Mouse (Mus musculus): ENCODE measurements around the gene Cds2. TPM values are rescaled to one million over a fixed set of nuclear protein-coding genes. Genes with fewer than 3 reads are reported as not detected.
A peak's percentile ranks its signal among the peaks of the same experiment; 100 is the strongest.

The Cds2 gene
- polyA plus RNA-seq, 1 experiment from 2014 or later: 17.0 TPM

DNA sequence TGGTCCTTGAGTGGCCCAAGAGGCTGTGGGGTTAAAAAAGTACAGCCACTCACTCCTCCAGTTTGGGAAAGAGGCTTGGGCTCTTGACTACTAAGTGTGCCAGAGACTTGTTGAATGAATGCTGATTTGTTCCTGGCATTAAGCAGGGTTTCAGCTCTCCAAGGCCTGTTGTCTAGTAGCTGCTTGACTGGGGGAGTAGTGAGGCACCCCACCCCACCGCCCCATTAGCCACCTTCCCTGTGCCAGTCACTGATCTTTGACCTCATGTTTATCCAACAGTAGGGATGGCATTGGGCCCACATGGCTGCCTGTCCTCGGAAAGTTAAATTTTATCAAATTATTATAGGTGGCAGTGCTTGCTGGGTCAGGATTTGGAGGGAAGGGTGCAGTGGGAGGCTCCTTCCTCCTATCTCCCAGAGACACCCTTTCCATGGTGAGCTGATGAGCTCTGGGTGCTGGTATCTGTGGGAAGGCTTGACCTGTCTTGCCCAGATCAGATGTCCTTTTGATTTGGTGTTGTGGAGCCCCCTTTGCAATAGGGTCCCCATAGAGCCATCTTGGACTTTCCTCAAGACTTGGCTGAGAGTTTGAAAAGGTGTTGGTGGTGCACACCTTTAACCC lies 7.5 kb downstream of the Cds2 start:
- no peak for ATAC-seq (ENCODE audit: insufficient read depth, low FRiP score, low read depth)
- no peak overlapping the region for H3K27ac ChIP-seq
- no peaks in the 10 kb centered on the region for H3K27me3 ChIP-seq (replicated peaks)
- no peaks in the 10 kb centered on the region for H3K4me1 ChIP-seq
- H3K9me3 ChIP-seq: no peaks in the 10 kb centered on the region
- no peak overlapping the region for H3K9ac ChIP-seq
- no peak overlapping the region for H3K4me2 ChIP-seq
- H3K4me3 ChIP-seq (replicated peaks): no peak overlapping the region
- WGBS: 78% methylated on average over 2 of the region's 2 CpGs
- H3K36me3 ChIP-seq: no peaks in the 10 kb centered on the region

DNA sequence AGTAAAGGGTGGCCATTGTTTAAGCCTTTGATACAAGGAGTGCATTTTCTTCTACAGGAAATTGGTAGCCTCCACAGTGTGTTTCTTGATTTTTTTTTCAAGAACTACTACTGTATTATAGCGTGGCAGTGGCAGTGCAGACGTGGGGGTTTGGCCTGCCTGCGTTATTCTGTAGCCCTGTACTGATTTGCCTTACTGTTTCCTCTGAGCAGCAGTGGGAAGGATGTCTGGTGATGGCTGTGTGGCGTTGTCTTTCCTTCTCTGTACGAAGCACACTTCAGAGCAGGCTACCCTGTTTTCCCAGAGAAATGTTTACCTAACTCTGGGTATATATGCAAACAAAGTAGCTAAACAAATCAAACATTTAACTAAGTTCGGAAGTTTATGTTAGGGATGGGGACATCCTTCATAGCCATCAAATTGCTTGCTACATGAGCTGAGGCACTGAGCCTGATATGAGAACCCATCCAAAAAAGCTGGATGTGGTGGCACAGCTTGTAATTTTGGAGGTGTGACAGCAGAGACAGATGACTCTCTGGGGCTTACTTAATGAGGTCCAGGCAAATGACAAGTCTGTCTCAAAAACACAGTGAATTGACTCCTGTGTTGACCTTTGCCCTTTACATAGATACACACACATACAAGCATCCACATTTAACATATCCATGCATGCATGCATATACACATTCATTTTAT lies 9.9 kb downstream of the Cds2 start:
- Histone ChIP-seq H3K4me1 (no peaks in the 10 kb centered on the region), H3K27me3 (replicated peaks) (no peaks in the 10 kb centered on the region), H3K9ac (no peak overlapping the region), H3K4me3 (replicated peaks) (no peak overlapping the region), H3K4me2 (no peak overlapping the region), H3K27ac (no peak overlapping the region), H3K9me3 (no peaks in the 10 kb centered on the region), H3K36me3 (no peaks in the 10 kb centered on the region)
- no peak for ATAC-seq (ENCODE audit: insufficient read depth, low FRiP score, low read depth)
- 45% methylated on average over 6 of the region's 6 CpGs for whole genome bisulfite sequencing

DNA sequence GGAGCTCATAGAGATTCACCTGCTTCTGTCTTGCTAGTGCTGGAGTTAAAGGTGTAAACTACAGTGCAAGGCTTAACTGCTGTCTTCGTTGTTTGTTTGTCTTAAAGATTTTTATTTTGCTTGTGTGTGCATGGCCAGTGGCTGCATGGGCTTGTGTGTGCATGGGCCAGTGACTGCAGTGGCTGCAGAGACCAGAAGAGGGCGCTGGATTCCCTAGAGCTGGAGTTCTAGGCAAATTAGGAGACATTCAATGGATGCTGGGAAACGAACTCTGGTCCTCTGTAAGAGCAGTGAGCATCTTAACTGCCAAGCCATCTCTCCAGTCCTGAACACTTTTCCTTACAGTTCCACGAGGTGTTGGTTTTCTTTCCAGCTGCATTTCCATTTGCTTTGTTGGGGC lies 12.6 kb downstream of the Cds2 start:
- 77% methylated on average over 4 of the region's 4 CpGs for WGBS
- no peak overlapping the region for H3K9ac ChIP-seq

DNA sequence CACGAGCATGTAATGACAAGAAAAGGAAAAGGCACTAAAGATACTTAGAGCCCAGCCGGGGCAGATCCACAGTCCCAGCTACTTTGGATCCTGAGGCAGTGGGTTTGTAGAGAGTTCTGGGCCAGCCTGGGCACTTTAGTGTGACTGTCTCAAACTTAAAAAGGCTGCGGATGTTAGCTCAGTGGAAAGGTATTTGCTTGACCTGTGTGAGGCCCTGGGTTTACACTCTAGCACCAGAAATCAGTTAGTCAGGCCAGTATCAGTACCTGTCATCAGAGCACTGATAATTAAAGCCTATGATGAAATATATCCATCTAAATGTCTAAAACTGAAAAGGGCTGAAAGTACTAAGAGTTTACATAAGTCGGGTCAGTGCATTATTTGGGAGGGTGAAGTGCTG lies 13.3 kb downstream of the Cds2 start:
- H3K36me3 ChIP-seq: no peaks in the 10 kb centered on the region
- H3K9me3 ChIP-seq: no peaks in the 10 kb centered on the region
- no peak for ATAC-seq (ENCODE audit: insufficient read depth, low FRiP score, low read depth)
- H3K4me3 ChIP-seq (replicated peaks): no peak overlapping the region
- H3K4me2 ChIP-seq: no peak overlapping the region
- 0 out of 2 replicates have a peak, but pooled peaks cover 4% of the 10 kb centered on the region for H3K4me1 ChIP-seq
- no peak overlapping the region for H3K9ac ChIP-seq
- H3K27ac ChIP-seq: no peak overlapping the region
- no peaks in the 10 kb centered on the region for H3K27me3 ChIP-seq (replicated peaks)
- WGBS: 49% methylated on average over 4 of the region's 4 CpGs

More for the DNA sequence above, 12.6 kb downstream of the Cds2 start:
- Histone ChIP-seq H3K4me1 (0 out of 2 replicates have a peak, but pooled peaks cover 4% of the 10 kb centered on the region), H3K4me2 (no peak overlapping the region), H3K9me3 (no peaks in the 10 kb centered on the region), H3K36me3 (no peaks in the 10 kb centered on the region), H3K27ac (no peak overlapping the region), H3K4me3 (replicated peaks) (no peak overlapping the region), H3K27me3 (replicated peaks) (no peaks in the 10 kb centered on the region)
- ATAC-seq (ENCODE audit: insufficient read depth, low FRiP score, low read depth): no peak

DNA sequence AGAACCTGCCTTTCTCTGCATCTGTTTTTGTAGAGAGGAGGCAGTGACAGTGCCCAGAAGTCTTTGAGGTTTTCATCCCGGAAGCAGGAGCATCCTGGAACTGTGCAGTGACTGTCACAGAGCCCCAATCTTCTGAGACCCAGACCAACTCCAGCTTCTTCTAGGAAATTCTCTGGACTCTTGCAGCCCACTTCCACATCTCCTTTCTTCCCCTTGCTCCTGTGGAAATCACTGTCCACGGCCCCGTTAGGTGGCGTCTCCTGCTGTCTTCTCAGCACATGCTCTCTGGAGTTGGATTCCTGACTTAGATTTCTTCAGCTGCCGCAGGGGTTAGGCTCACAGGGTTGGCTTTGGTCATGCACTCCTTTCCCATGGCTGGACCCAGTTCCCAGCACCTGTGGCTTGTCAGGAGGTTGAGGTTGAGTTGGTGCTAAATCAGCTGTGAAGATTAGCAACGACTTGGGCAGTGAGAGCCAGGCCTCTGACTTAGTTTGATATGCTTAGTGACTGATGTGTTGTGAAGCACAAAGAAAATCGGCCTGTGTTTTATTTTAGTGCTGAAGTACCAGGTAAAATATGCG lies 15.4 kb downstream of the Cds2 start:
- no peaks in the 10 kb centered on the region for H3K27me3 ChIP-seq (replicated peaks)
- no peak overlapping the region for H3K4me2 ChIP-seq
- no peaks in the 10 kb centered on the region for H3K36me3 ChIP-seq
- no peak overlapping the region for H3K4me3 ChIP-seq (replicated peaks)
- no peak overlapping the region for H3K9ac ChIP-seq
- 75% methylated on average over 8 of the region's 8 CpGs for WGBS
- no peak for ATAC-seq (ENCODE audit: insufficient read depth, low FRiP score, low read depth)
- H3K4me1 ChIP-seq: peaks cover 19% of the 10 kb centered on the region; the same call in 1 of the 2 replicates
- H3K27ac ChIP-seq: no peak overlapping the region
- H3K9me3 ChIP-seq: no peaks in the 10 kb centered on the region

DNA sequence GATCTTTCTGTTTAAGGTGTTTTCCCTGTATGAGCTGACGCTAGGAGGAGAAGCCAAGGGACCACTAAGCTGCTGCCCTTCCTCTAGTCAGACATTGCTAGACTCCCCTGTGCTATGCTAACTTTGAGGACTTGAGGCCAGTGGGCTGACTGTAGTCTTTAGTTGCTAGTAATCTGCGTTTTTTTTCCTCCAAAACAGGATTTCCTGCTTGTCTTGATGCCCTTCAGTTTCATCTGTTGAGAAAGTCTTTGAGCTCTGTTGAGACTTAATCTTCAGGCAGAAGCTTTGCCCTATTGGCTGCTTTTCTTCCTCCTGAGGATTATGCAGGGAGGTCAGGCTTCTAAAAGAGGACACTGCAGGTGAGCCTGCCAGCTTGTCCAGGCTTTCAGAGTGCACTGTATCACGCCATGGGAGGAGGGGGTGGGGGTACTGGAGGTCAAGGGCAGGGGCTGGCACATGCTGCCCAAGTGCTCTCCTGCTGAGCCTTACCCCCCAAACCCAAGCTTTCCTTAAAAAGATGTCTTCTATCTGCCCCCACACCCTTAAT lies 16.5 kb downstream of the Cds2 start:
- H3K9me3 ChIP-seq: no peaks in the 10 kb centered on the region
- H3K4me2 ChIP-seq: no peak overlapping the region
- H3K4me1 ChIP-seq: peaks cover 23% of the 10 kb centered on the region; the same call in 1 of the 2 replicates
- no peak overlapping the region for H3K4me3 ChIP-seq (replicated peaks)
- H3K9ac ChIP-seq: no peak overlapping the region
- H3K36me3 ChIP-seq: no peaks in the 10 kb centered on the region
- ATAC-seq (ENCODE audit: insufficient read depth, low FRiP score, low read depth): no peak
- H3K27me3 ChIP-seq (replicated peaks): no peaks in the 10 kb centered on the region
- no peak overlapping the region for H3K27ac ChIP-seq
- WGBS: 66% methylated on average over 3 of the region's 3 CpGs

DNA sequence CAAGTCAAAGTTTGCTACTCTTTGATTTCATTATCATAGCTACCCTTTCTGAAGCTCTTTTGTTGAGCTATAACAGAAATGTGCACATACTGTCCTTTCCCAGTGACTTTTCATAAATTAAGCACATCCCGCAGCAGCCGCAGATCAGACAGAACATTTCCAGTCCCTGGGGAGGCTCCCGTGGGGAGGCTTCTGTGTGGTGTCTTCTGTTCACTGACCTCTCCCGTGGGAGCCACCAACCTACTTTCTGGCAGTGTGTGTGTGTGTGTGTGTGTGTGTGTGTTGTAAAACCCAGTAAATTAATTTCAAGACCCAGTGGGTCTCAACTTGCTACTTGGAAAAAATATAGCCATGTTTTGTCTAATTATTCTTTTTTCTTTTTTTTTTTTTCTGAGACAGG lies 17.0 kb downstream of the Cds2 start:
- no peak overlapping the region for H3K4me3 ChIP-seq (replicated peaks)
- no peak overlapping the region for H3K4me2 ChIP-seq
- no peaks in the 10 kb centered on the region for H3K36me3 ChIP-seq
- ATAC-seq (ENCODE audit: insufficient read depth, low FRiP score, low read depth): no peak
- 71% methylated on average over 4 of the region's 4 CpGs for WGBS
- no peak overlapping the region for H3K9ac ChIP-seq
- no peaks in the 10 kb centered on the region for H3K27me3 ChIP-seq (replicated peaks)
- no peaks in the 10 kb centered on the region for H3K9me3 ChIP-seq
- no peak overlapping the region for H3K27ac ChIP-seq
- H3K4me1 ChIP-seq: peaks cover 27% of the 10 kb centered on the region; the same call in 1 of the 2 replicates

DNA sequence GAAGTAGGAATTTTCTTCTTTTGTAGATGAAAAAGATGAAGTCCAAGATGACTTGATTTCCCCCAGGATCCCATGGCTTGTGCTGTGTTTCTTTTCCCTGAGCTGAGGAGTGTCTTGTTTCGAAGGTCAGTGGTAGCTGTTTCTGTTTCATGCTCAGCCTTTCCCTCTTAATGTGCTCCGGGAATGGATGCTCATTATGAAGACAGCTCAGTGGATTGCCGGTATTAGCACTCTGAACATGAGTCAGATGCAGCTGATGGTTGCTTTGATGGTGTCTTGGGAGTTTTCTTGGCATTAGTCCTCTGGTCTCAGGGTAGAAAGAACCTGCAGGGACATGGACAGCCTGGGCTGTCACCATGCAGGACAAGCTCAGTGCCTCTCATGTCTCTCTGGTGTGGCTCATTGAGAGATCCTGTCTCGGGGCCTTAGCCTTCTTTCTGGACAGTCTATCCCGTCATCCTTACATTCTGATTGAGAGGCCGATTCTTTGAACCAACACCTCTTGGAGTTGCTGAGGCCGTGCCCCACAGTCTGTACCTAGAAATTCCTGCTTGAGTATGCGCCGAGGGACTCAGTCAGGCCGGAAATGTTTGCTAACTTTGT lies 17.7 kb downstream of the Cds2 start:
- Histone ChIP-seq H3K9ac (no peak overlapping the region), H3K27me3 (replicated peaks) (no peaks in the 10 kb centered on the region), H3K4me3 (replicated peaks) (no peak overlapping the region), H3K27ac (no peak overlapping the region), H3K9me3 (no peaks in the 10 kb centered on the region), H3K36me3 (no peaks in the 10 kb centered on the region), H3K4me2 (no peak overlapping the region), H3K4me1 (peaks cover 27% of the 10 kb centered on the region; the same call in 1 of the 2 replicates)
- ATAC-seq (ENCODE audit: insufficient read depth, low FRiP score, low read depth): no peak
- 89% methylated on average over 10 of the region's 10 CpGs for WGBS

DNA sequence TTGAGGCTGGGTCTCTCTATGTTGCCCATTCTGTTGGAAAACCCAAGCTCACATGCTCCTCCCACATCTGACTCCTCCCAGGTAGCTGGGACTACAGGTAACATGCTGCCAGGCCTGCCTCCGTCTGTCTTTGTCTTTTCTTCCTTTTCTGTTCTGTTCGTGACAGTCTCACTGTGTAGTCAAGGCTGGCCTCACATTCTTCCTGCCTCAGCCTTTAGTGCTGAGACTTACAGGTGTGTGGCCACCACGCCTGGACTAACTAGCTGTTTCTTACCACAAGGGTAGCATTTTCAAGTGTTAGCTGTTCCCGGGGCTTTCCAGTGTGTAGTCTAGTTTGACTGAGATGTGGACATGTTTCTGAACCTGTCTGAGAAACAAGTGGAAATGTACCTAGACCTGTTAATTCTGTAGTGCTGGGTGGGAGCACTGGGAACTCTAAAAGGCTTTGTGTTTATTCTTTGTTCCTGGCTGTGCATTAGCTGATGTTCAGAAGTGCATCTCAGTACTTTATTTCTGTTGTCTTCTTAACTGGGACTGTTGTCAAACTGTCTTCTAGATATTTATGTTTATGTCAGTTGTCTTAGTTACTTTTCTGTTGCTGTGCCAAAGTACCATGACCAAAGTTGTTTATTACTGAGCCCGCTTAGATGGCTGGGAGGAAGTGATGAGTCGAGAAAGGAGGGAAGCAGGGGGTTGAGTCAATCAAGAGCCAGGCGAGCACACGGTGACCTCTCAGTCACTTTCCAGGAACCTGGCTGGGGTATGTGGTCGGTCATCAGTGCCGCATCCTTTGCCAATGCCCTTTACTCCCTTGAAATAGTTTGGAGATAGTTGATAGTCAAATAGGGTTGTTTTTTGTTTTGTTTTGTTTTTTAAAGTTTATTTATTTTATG lies 18.9 kb downstream of the Cds2 start:
- H3K4me1 ChIP-seq: peaks cover 27% of the 10 kb centered on the region; the same call in 1 of the 2 replicates
- no peak overlapping the region for H3K4me3 ChIP-seq (replicated peaks)
- 56% methylated on average over 10 of the region's 10 CpGs for WGBS
- H3K4me2 ChIP-seq: no peak overlapping the region
- no peaks in the 10 kb centered on the region for H3K9me3 ChIP-seq
- peak overlapping the region; percentile 60; the same call in 1 of the 2 replicates for H3K27ac ChIP-seq
- H3K27me3 ChIP-seq (replicated peaks): no peaks in the 10 kb centered on the region
- H3K36me3 ChIP-seq: no peaks in the 10 kb centered on the region
- ATAC-seq (ENCODE audit: insufficient read depth, low FRiP score, low read depth): no peak
- no peak overlapping the region for H3K9ac ChIP-seq

DNA sequence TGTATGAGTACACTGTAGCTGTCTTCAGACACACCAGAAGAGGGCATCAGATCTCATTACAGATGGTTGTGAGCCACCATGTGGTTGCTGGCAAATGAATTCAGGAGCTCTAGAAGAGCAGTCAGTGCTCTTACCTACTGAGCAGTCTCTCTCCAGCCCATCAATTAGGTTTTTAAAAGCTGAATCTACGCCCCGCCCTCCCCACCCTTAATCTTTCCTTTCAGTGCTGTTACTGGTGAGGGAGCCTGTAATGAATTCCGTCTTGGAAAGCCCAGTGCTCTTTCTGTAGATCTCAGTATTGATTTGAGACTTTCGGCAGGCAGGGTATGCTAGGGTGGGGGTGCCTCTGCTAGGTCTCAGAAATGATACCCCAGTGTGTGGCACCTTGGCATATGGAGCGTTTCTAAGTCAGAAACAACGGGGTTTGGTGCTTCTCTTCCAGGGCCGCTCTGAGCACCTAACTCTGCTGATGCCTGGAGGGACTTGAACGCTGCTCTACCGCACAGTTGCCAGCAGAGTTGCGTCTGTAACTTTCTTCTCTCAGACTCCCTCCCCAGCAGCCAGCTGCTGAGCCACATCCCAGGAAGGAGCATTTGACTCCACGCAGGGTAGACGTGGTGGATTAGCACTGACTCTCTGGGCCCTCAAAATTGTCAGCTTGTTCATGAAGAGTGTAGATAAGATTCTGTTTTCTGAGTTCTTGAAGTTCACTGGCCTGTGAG lies 19.7 kb downstream of the Cds2 start:
- Histone ChIP-seq H3K4me2 (peak overlapping the region; percentile 17; the same call in 1 of the 2 replicates), H3K27me3 (replicated peaks) (no peaks in the 10 kb centered on the region), H3K36me3 (no peaks in the 10 kb centered on the region), H3K4me1 (peaks cover 27% of the 10 kb centered on the region; the same call in 1 of the 2 replicates), H3K9ac (no peak overlapping the region), H3K9me3 (no peaks in the 10 kb centered on the region), H3K27ac (peak overlapping the region; percentile 60), H3K4me3 (replicated peaks) (no peak overlapping the region)
- peak; percentile 35; the same call in 1 of the 2 replicates for ATAC-seq (ENCODE audit: insufficient read depth, low FRiP score, low read depth)
- WGBS: 33% methylated on average over 12 of the region's 12 CpGs
